ENCODE assay signal across 8 mouse cellular contexts in the genomic region with DNA sequence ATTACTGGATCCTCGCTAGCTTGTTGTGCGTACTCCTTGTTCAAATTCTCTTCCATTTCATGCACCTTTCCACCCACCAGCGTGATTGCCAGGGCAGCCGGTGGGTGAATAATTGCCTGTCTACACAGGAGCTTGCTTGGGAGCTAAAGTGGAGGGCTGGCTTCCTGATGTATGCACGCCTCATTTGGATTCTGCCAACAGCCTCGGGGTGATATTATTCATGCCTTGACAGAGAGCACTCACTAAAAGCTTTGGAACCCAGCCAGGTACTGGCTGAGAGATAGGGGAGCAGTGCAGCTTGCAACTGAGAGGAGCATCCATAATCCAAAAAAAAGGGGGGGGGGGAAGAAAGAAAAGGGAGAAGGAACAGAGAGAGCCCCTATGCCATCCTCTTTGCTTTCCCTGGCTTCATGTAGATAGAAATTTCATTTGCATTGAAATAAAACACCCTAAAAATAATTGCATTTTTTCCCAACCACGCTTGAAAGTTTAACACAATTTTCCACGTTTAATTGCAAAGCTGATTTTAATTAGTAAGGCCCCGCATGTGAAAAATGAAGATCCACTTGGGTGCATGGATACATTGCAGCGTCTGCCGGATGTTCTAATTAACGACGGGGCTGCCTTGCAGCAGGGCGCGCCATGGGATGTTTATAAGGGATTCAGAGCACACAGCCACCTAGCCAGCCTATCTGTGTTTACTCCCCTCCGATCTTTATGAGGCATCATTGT.
DNase-seq lines count a peak whose midpoint lies in the region; ATAC-seq and TF ChIP-seq lines count a peak whose summit lies in the region.

No protein-coding gene starts in this region.

- ATAC-seq in heart, embryonic 15.5 days (replicated peaks; ENCODE audit: insufficient number of reproducible peaks, insufficient read depth, low FRiP score, low read depth): peak; percentile 70; the same call in 1 of the 2 replicates
- peak; percentile 94 for ATAC-seq in neural tube, embryonic 14.5 days (ENCODE audit: low read depth)

- no peak for DNase-seq in heart, embryonic 10.5 days (ENCODE audit: low spot score)
- peak; percentile 45 to 53 for DNase-seq in cerebellum, adult 18-20 months
- peak; percentile 75 to 87 for DNase-seq in frontal cortex, adult 2 months (ENCODE audit: extremely low spot score in 1 of 2, low spot score in 1 of 2)
- peak; percentile 35 to 49 for DNase-seq in layer of hippocampus, postnatal 25 days (ENCODE audit: extremely low spot score in 1 of 2, low spot score in 1 of 2)
- DNase-seq in lung, adult 2 months: no peak
- no peak for DNase-seq in ovary, postnatal 10 days (ENCODE audit: low spot score)

- no peaks in the 10 kb centered on the region for H3K36me3 ChIP-seq in heart, embryonic 15.5 days
- no peaks in the 10 kb centered on the region for H3K36me3 ChIP-seq in heart, embryonic 10.5 days
- H3K36me3 ChIP-seq in neural tube, embryonic 14.5 days (ENCODE audit: control insufficient read depth, insufficient read depth, low read length): no peaks in the 10 kb centered on the region

- H3K27me3 ChIP-seq in heart, embryonic 15.5 days: no peaks in the 10 kb centered on the region
- no peaks in the 10 kb centered on the region for H3K27me3 ChIP-seq in heart, embryonic 10.5 days (ENCODE audit: insufficient read depth, poor library complexity, severe bottlenecking)
- no peaks in the 10 kb centered on the region for H3K27me3 ChIP-seq in neural tube, embryonic 14.5 days (ENCODE audit: control insufficient read depth, insufficient read depth, low read length)

- no peak overlapping the region for H3K4me3 ChIP-seq in heart, embryonic 15.5 days
- H3K4me3 ChIP-seq in heart, embryonic 10.5 days: no peak overlapping the region
- no peak overlapping the region for H3K4me3 ChIP-seq in neural tube, embryonic 14.5 days (ENCODE audit: low read depth, low read length)
- no peak overlapping the region for H3K4me3 ChIP-seq in lung, adult 2 months (replicated peaks; ENCODE audit: extremely low read depth, low read depth, low read length)

- H3K9ac ChIP-seq in heart, embryonic 15.5 days: no peak overlapping the region
- H3K9ac ChIP-seq in neural tube, embryonic 14.5 days (replicated peaks; ENCODE audit: low read depth, low read length): no peak overlapping the region

- no peak for TF ChIP-seq CTCF in lung, adult 2 months (IDR thresholded peaks at IDR 0.05; ENCODE audit: insufficient read depth, low read length)

- H3K4me1 ChIP-seq in heart, embryonic 15.5 days (replicated peaks): peaks cover 9% of the 10 kb centered on the region; the same call in 1 of the 2 replicates
- peaks cover 5% of the 10 kb centered on the region; the same call in 1 of the 2 replicates for H3K4me1 ChIP-seq in heart, embryonic 10.5 days
- H3K4me1 ChIP-seq in neural tube, embryonic 14.5 days (ENCODE audit: control insufficient read depth, insufficient read depth, low read length): peaks cover 34% of the 10 kb centered on the region
- H3K4me1 ChIP-seq in lung, adult 2 months (ENCODE audit: control insufficient read depth, insufficient read depth, low read length): no peaks in the 10 kb centered on the region

- peak overlapping the region; percentile 7; the same call in 1 of the 2 replicates for H3K4me2 ChIP-seq in heart, embryonic 15.5 days
- H3K4me2 ChIP-seq in neural tube, embryonic 14.5 days (ENCODE audit: low read depth, low read length): peak overlapping the region; percentile 30; the same call in 1 of the 2 replicates

- TF ChIP-seq POLR2A in lung, adult 2 months (IDR thresholded peaks at IDR 0.05; ENCODE audit: borderline replicate concordance, extremely low read depth, low read depth, low read length): no peak

- 47% methylated on average over 16 of the region's 16 CpGs for WGBS in heart, embryonic 15.5 days
- WGBS in heart, embryonic 10.5 days: 65% methylated on average over 16 of the region's 16 CpGs
- 7% methylated on average over 16 of the region's 16 CpGs for WGBS in neural tube, embryonic 14.5 days
- 32% methylated on average over 16 of the region's 16 CpGs for WGBS in lung, adult 2 months

- peak overlapping the region; percentile 4; the same call in 1 of the 2 replicates for H3K27ac ChIP-seq in heart, embryonic 15.5 days
- no peak overlapping the region for H3K27ac ChIP-seq in heart, embryonic 10.5 days
- H3K27ac ChIP-seq in neural tube, embryonic 14.5 days (ENCODE audit: low read depth, low read length): peak overlapping the region; percentile 88

- H3K9me3 ChIP-seq in heart, embryonic 15.5 days (replicated peaks): no peaks in the 10 kb centered on the region
- H3K9me3 ChIP-seq in heart, embryonic 10.5 days: no peaks in the 10 kb centered on the region
- H3K9me3 ChIP-seq in neural tube, embryonic 14.5 days (ENCODE audit: control insufficient read depth, low read length): no peaks in the 10 kb centered on the region

Comparison
In these comparisons a context has a peak if more than half of its experiments do, and no peak if none do; other contexts are left out.
1. DNase-seq: peak in cerebellum, adult 18-20 months (2 of 2), frontal cortex, adult 2 months (2 of 2) and layer of hippocampus, postnatal 25 days (2 of 2); none in heart, embryonic 10.5 days (single experiment), lung, adult 2 months (single experiment) and ovary, postnatal 10 days (single experiment).